Mouse (Mus musculus) heart, postnatal 0 days (tissue): ENCODE data around the gene Cx3cl1. TPM values are rescaled to one million over a fixed set of nuclear protein-coding genes. Genes with fewer than 3 reads are reported as not detected.

Source experiments
- ATAC-seq: fragments of 200-750 bp; cut with Nextera tagmentation; 2 replicates; pipeline ENCODE4 v1.8.0; 2017; ENCODE audit warnings: low read depth, moderate number of reproducible peaks, moderate library complexity; ENCODE audit not compliant: insufficient read depth
- DNase-seq: peaks from one replicate; pipeline ENCODE4 v3.0.0-alpha.2; 2016; ENCODE audit warnings: low spot score
- H3K27ac ChIP-seq: fragments of 300-500 bp; sonication (generic); 2 replicates; pipeline ENCODE4 v1.5.1; 2014; ENCODE audit warnings: low read depth, mild to moderate bottlenecking
- H3K27me3 ChIP-seq: fragments of 300-500 bp; sonication (generic); 2 replicates; pipeline ENCODE4 v1.6.1; 2014; ENCODE audit warnings: low read length, mixed read lengths; ENCODE audit not compliant: control insufficient read depth, insufficient read depth
- H3K36me3 ChIP-seq: fragments of 300-500 bp; sonication (generic); replicated peaks from 2 replicates; pipeline ENCODE4 v1.6.1; 2014; ENCODE audit warnings: low read length, mixed read lengths; ENCODE audit not compliant: control insufficient read depth, insufficient read depth
- H3K4me1 ChIP-seq: fragments of 300-500 bp; sonication (generic); 2 replicates; pipeline ENCODE4 v1.6.1; 2014; ENCODE audit warnings: antibody characterized with exemption; ENCODE audit not compliant: control insufficient read depth, insufficient read depth
- H3K4me2 ChIP-seq: fragments of 300-500 bp; sonication (generic); 2 replicates; pipeline ENCODE4 v1.6.1; 2014; ENCODE audit warnings: low read depth, mild to moderate bottlenecking, low read length, moderate library complexity
- H3K4me3 ChIP-seq: fragments of 300-500 bp; sonication (generic); 2 replicates; pipeline ENCODE4 v1.5.1; 2014; ENCODE audit warnings: low read depth, low read length
- H3K9ac ChIP-seq: fragments of 300-500 bp; sonication (generic); replicated peaks from 2 replicates; pipeline ENCODE4 v1.6.1; 2014; ENCODE audit warnings: low read depth, low read length, mixed read lengths
- H3K9me3 ChIP-seq: fragments of 300-500 bp; sonication (generic); replicated peaks from 2 replicates; pipeline ENCODE4 v1.6.1; 2016; ENCODE audit warnings: low read length; ENCODE audit not compliant: control insufficient read depth
- CTCF ChIP-seq: IDR thresholded peaks from 2 replicates; pipeline ENCODE4 v1.5.1; 2016; ENCODE audit warnings: antibody characterized with exemption, control low read depth, low read depth
- EP300 ChIP-seq: IDR thresholded peaks from 2 replicates; pipeline ENCODE4 v1.6.1; 2016; ENCODE audit warnings: antibody characterized with exemption, low read depth
- WGBS: fragments of 180-500 bp; shearing (Covaris S2); extraction: QIAGEN DNeasy Blood & Tissue Kit; methylation state at CpG from one replicate; pipeline ENCODE4 v1.1.7; 2014; 5-methylcytosine and 5-hydroxymethylcytosine counted together
- polyA plus RNA-seq: library from polyadenylated mRNA; unstranded; fragments of >200 nt; fragmentation: Nextera tagmentation; extraction: Ambion mirVana; gene quantifications from 2 replicates; pipeline ENCODE4 v1.2.1, GENCODE M21; 2015
- total RNA-seq: library from RNA; depleted of rRNA; stranded (reverse); fragments of >200 nt; gene quantifications from 2 replicates; pipeline ENCODE4 v1.2.3, GENCODE M21; 2014; ENCODE audit warnings: low replicate concordance; rRNA removed

Gene Cx3cl1
- total and polyA plus RNA-seq, 2 experiments from 2014 or later, result 2.3 to 4.1 TPM

DNA sequence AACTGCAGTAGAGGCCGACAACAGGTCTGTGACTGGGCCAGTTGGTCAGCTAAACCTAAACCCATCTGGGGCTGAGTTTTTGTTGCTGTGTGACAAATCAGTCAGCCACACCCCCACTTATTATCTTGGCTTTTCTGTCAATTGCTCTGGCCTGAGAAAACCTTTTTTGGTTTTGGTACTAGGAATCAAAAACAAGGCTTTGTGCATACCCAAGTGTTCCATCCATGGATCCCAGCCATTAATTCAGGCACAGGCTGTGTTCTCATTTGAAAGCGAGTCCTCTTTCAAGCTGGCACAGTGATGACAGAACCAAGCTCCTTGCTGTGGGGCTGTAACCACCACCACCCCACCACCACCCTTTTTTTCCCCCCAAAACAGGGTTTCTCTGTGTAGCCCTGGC is 49.6 kb downstream of the Cx3cl1 start:
- DNase-seq, result no peak
- H3K27ac ChIP-seq, result no peak overlapping the region
- no peak overlapping the region for H3K4me2 ChIP-seq
- no peaks in the 10 kb centered on the region for H3K4me1 ChIP-seq
- H3K27me3 ChIP-seq, result no peaks in the 10 kb centered on the region
- 95% methylated on average over 2 of the region's 2 CpGs for WGBS
- ATAC-seq, result no peak
- H3K36me3 ChIP-seq, result peaks cover 53% of the 10 kb centered on the region
- TF ChIP-seq EP300 (no peak), CTCF (no peak)
- no peak overlapping the region for H3K9ac ChIP-seq
- no peak overlapping the region for H3K4me3 ChIP-seq
- no peaks in the 10 kb centered on the region for H3K9me3 ChIP-seq

GRCm38 (mm10) chr8:94822637-94823560 is 51.1 kb downstream of the Cx3cl1 start:
- H3K4me2 ChIP-seq, result no peak overlapping the region
- ATAC-seq (peak; percentile 72; the same call in 1 of the 2 replicates), DNase-seq (peak; percentile 61)
- H3K4me1 ChIP-seq, result no peaks in the 10 kb centered on the region
- no peak overlapping the region for H3K27ac ChIP-seq
- no peaks in the 10 kb centered on the region for H3K27me3 ChIP-seq
- no peaks in the 10 kb centered on the region for H3K9me3 ChIP-seq
- H3K4me3 ChIP-seq, result no peak overlapping the region
- peaks cover 65% of the 10 kb centered on the region for H3K36me3 ChIP-seq
- 73% methylated on average over 23 of the region's 23 CpGs for WGBS
- H3K9ac ChIP-seq, result no peak overlapping the region
- TF ChIP-seq EP300 (no peak), CTCF (peak; percentile 77)

- H3K27me3 ChIP-seq, result no peaks in the 10 kb centered on the region
- TF ChIP-seq CTCF (no peak), EP300 (no peak)
- no peak overlapping the region for H3K27ac ChIP-seq
- H3K9ac ChIP-seq, result no peak overlapping the region
- H3K4me3 ChIP-seq, result no peak overlapping the region
- ATAC-seq (no peak), DNase-seq (no peak)
- no peaks in the 10 kb centered on the region for H3K9me3 ChIP-seq
- WGBS, result 84% methylated on average over 6 of the region's 6 CpGs
- H3K36me3 ChIP-seq, result peaks cover 84% of the 10 kb centered on the region
- no peaks in the 10 kb centered on the region for H3K4me1 ChIP-seq
- no peak overlapping the region for H3K4me2 ChIP-seq
These were observed 53.4 kb downstream of the Cx3cl1 start for GRCm38 (mm10) chr8:94825170-94825569.

DNA sequence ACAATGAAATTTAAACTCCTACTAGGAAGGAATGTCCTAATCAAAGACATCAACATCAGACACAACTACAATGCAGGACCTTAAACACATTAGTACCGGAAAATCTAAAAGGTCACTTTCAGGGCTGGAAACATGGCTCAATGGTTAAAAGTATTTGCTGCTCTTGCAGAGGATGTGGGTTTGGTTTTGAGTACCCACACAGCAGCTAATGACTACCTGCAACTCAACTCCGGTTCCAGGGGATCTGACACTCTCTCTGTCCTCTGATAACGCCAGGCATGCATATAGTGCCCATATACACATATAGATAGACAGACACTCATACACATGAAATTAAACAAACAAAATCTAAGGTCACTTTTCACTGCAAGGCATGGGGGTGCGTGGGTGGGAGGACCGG is 54.4 kb downstream of the Cx3cl1 start:
- TF ChIP-seq EP300, result no peak
- TF ChIP-seq CTCF, result no peak
- Histone ChIP-seq H3K36me3 (peaks cover 87% of the 10 kb centered on the region), H3K27ac (no peak overlapping the region), H3K27me3 (no peaks in the 10 kb centered on the region), H3K4me2 (no peak overlapping the region), H3K4me1 (no peaks in the 10 kb centered on the region), H3K4me3 (no peak overlapping the region), H3K9ac (no peak overlapping the region), H3K9me3 (no peaks in the 10 kb centered on the region)
- 95% methylated on average over 5 of the region's 5 CpGs for whole genome bisulfite sequencing
- ATAC-seq (no peak), DNase-seq (no peak)

DNA sequence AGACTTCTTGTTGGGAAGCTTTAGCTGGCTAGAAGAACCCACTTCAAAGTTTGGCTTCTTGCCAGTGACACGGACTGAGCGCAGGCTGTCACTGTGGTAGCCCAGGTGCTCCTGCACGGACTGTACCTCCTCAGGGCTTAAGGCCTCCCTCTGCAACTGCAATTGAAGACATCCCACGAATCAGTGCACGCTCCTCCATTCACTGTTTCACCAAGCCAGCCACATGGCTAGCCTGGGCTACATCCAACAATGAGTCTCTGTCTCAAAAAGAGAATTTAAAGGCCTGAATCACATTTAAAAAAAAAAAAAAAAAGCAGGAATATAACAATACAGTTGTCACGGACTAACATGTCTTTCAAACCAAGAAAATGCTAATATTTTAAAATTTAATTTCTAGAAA is 56.5 kb downstream of the Cx3cl1 start:
- Histone ChIP-seq H3K27me3 (no peaks in the 10 kb centered on the region), H3K9ac (no peak overlapping the region), H3K4me2 (no peak overlapping the region), H3K36me3 (peaks cover 78% of the 10 kb centered on the region), H3K27ac (no peak overlapping the region), H3K4me3 (no peak overlapping the region), H3K4me1 (no peaks in the 10 kb centered on the region), H3K9me3 (no peaks in the 10 kb centered on the region)
- ATAC-seq (no peak), DNase-seq (no peak)
- TF ChIP-seq EP300 (no peak), CTCF (no peak)
- WGBS, result 82% methylated on average over 6 of the region's 6 CpGs

Other genes starting within 250 kb of the Cx3cl1 start
- gene Cpne2, start 239.0 kb upstream of the Cx3cl1 start, total RNA-seq, result 11.7 and 12.7 TPM in 2 replicates
- 3.7 and 4.5 TPM in 2 replicates for gene Cpne2, start 239.0 kb upstream of the Cx3cl1 start, polyA plus RNA-seq
- 13.6 and 22.7 TPM in 2 replicates for gene Rspry1, start 170.1 kb upstream of the Cx3cl1 start, total RNA-seq
- gene Rspry1, start 170.1 kb upstream of the Cx3cl1 start, polyA plus RNA-seq, result 15.8 and 16.9 TPM in 2 replicates
- gene Fam192a, start 170.0 kb upstream of the Cx3cl1 start, total RNA-seq, result 13.9 and 17.4 TPM in 2 replicates
- 30.4 and 37.9 TPM in 2 replicates for gene Fam192a, start 170.0 kb upstream of the Cx3cl1 start, polyA plus RNA-seq
- gene Arl2bp, start 105.4 kb upstream of the Cx3cl1 start, total RNA-seq, result 160 and 223 TPM in 2 replicates
- 110 and 125 TPM in 2 replicates for gene Arl2bp, start 105.4 kb upstream of the Cx3cl1 start, polyA plus RNA-seq
- 1.7 and 5.0 TPM in 2 replicates for gene Pllp, start 75.7 kb upstream of the Cx3cl1 start, total RNA-seq
- 0.21 and 0.36 TPM in 2 replicates for gene Pllp, start 75.7 kb upstream of the Cx3cl1 start, polyA plus RNA-seq
- 1.7 TPM in 1 of 2 replicates, not detected in the other for gene Ccl22, start 26.4 kb upstream of the Cx3cl1 start, total RNA-seq
- not detected in 2 replicates for gene Ccl22, start 26.4 kb upstream of the Cx3cl1 start, polyA plus RNA-seq
- gene Ccl17, start 38.4 kb downstream of the Cx3cl1 start, total RNA-seq, result not detected in 2 replicates
- 0.25 TPM in 1 of 2 replicates, not detected in the other for gene Ccl17, start 38.4 kb downstream of the Cx3cl1 start, polyA plus RNA-seq
- 620 and 677 TPM in 2 replicates for gene Coq9, start 66.3 kb downstream of the Cx3cl1 start, total RNA-seq
- gene Coq9, start 66.3 kb downstream of the Cx3cl1 start, polyA plus RNA-seq, result 290 and 300 TPM in 2 replicates
- gene Ciapin1, start 66.3 kb downstream of the Cx3cl1 start, total RNA-seq, result 41.6 and 80.6 TPM in 2 replicates
- 84.0 and 92.2 TPM in 2 replicates for gene Ciapin1, start 66.3 kb downstream of the Cx3cl1 start, polyA plus RNA-seq
- 96.3 and 112 TPM in 2 replicates for gene Polr2c, start 85.4 kb downstream of the Cx3cl1 start, total RNA-seq
- 117 and 121 TPM in 2 replicates for gene Polr2c, start 85.4 kb downstream of the Cx3cl1 start, polyA plus RNA-seq
- gene Dok4, start 104.3 kb downstream of the Cx3cl1 start, total RNA-seq, result 43.4 and 59.1 TPM in 2 replicates
- 27.7 and 28.7 TPM in 2 replicates for gene Dok4, start 104.3 kb downstream of the Cx3cl1 start, polyA plus RNA-seq
- 12.4 and 24.7 TPM in 2 replicates for gene Ccdc102a, start 146.1 kb downstream of the Cx3cl1 start, total RNA-seq
- 10.1 and 10.6 TPM in 2 replicates for gene Ccdc102a, start 146.1 kb downstream of the Cx3cl1 start, polyA plus RNA-seq
- 0.12 TPM in 1 of 2 replicates, not detected in the other for gene Adgrg5, start 151.7 kb downstream of the Cx3cl1 start, total RNA-seq
- 0.08 and 0.15 TPM in 2 replicates for gene Adgrg5, start 151.7 kb downstream of the Cx3cl1 start, polyA plus RNA-seq
- 8.0 and 19.2 TPM in 2 replicates for gene Adgrg1, start 202.7 kb downstream of the Cx3cl1 start, total RNA-seq
- 5.6 and 6.6 TPM in 2 replicates for gene Adgrg1, start 202.7 kb downstream of the Cx3cl1 start, polyA plus RNA-seq
- 4.4 and 5.4 TPM in 2 replicates for gene Adgrg3, start 245.7 kb downstream of the Cx3cl1 start, total RNA-seq
- 2.7 and 2.8 TPM in 2 replicates for gene Adgrg3, start 245.7 kb downstream of the Cx3cl1 start, polyA plus RNA-seq